Mouse (Mus musculus) monocyte, adult 5-6 weeks (primary cell): Measurements from ENCODE around the gene Pcp2. TPM values are rescaled to one million over a fixed set of nuclear protein-coding genes. Genes with fewer than 3 reads are reported as not detected.
A peak's percentile ranks its signal among the peaks of the same experiment; 100 is the strongest.

ENCODE experiments used
- ATAC-seq: fragments of 153-309, 156-312 bp; replicated peaks from 2 replicates; pipeline ENCODE4 v1.8.0; 2017; ENCODE audit warnings: mild to moderate bottlenecking; ENCODE audit not compliant: low TSS enrichment, insufficient number of reproducible peaks, severe bottlenecking, poor library complexity, low FRiP score
- total RNA-seq: library from RNA; stranded (forward); fragments of 200-1000, 200-491, 200-594 nt; gene quantifications from 3 replicates; pipeline ENCODE4 v1.2.3, GENCODE M21; 2017

Gene Pcp2
- 0.67 to 0.96 TPM in 2 of 3 replicates, not detected in the other for total RNA-seq

DNA sequence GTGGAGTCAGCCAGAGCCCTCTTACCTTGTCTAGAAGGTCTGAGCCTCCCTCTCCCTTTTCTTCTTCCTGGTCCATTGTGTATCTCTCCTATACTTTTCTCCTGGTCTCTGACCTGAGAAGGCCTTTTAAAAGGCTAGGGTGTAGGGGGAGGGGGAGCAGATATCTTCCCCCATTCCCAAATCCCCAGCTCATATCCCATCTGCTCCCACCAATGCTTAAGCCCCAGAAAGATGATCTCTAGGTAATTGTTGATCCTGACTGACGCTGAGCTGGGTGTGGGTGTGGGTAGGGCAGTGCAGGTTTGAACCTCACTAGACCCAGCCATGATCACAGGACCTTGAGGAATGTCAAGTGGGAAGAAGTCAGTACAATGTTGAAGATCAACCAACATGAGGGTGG lies at the start of gene Pcp2:
TSS of gene Pcp2 (minus strand) at position 101 of the 400 bp plus-strand sequence.
- ATAC-seq, result no peak

DNA sequence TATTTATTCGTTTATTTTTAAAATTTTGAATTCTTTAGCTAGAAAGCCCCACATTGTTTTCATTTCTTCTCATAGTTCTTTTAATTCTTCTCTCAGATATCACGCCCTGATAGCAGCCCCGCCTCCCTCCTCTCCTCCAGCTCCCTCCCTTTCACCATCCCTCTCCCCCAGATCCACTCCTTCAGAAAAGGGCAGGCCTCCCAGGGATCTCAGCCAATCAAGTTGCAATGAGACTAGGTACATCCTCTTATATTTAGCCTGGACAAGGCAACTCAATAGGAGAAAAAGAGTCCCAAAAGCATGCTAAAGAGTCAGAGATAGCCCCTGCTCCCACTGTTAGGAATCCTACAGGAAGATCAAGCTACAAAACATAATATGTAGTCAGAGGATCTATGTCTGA lies 49.3 kb upstream of the Pcp2 start:
- ATAC-seq, result no peak

DNA sequence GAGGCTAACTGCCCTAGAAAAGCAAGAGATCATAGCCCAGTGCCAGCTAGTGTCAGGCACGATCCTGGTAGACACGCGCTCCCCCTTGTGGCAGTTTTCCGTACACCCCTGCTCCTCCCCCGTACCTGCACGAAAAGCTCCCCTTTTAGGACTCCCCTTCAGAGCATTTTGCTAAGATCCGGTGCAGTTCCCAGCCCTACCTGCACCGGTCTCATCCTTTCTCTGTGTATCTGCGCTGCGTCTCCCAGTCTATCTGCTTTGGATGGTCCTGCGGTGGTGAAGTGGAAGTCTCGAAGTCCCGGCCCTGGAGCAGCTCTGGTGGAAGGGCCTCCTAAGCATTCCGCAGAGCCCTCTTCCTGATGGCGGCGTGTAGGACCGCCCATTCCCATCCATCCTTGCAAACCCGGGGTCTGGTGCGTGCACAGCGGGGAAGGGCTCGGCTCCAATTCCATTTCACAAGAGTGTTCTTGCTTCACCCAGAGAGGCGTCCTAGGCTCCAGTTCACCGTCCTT lies 46.7 kb upstream of the Pcp2 start, which contains the start of gene Fcor:
TSS of gene Fcor (minus strand) at position 383 of the 512 bp plus-strand sequence.
- ATAC-seq, result peak; percentile 56

DNA sequence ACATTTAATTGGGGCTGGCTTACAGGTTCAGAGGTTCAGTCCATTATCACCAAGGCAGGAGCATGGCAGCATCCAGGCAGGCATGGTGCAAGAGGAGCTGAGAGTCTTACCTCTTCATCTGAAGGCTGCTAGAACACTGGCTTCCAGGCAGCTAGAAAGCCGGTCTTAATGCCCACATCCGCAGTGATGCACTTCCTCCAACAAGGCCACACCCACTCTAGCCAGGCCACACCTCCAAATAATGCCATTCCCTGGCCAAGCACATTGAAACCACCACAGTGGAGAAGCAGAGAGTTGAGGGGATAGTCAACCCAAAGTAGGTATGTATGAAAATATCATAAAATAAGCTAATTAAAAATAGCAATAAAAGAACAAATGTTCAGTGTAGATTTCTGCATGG lies 45.0 kb upstream of the Pcp2 start:
- no peak; the same call in 1 of the 2 replicates for ATAC-seq

DNA sequence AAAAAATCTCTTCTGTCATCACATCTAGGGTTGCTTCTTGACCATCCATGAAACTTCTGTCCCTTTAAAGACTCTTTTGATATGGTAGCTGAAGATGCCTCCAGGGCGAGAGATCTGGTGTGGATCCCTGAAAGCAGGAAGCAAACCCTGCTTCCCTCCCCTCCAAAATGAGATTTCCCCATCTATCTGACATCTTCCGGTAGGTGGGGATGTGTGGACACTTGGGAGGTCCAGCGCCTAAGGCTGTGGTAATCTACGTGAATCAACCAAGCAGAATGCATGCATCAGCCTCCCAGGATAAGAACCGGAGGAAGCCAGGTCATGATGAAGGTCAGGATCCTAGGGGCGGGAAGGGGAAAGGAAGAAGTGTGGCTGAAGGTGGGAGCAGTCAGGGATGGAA lies 40.2 kb upstream of the Pcp2 start, which contains the start of gene Mcemp1:
TSS of gene Mcemp1 (plus strand) at position 248 of the 400 bp plus-strand sequence.
- peak; percentile 66 for ATAC-seq

DNA sequence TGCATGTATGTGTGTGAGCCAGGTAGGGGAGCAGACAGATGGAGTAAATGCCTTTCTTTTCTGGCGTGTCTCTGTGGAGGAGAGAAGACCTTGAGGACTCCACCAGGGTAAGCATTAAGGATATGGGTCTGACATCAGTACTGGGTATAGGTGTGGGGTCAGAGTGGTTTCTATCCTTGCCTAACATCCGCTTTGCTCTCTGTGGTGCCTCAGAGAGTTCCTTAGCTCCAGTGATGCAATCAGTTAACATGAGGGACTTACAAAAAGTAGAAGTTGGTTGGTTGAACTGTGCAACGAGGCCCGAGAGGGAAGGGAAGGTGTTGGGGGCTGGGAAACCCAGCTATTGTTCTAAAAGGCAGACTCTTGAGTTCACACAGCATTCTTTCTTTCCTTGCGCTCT lies 39.1 kb upstream of the Pcp2 start:
- peak; percentile 84 for ATAC-seq

DNA sequence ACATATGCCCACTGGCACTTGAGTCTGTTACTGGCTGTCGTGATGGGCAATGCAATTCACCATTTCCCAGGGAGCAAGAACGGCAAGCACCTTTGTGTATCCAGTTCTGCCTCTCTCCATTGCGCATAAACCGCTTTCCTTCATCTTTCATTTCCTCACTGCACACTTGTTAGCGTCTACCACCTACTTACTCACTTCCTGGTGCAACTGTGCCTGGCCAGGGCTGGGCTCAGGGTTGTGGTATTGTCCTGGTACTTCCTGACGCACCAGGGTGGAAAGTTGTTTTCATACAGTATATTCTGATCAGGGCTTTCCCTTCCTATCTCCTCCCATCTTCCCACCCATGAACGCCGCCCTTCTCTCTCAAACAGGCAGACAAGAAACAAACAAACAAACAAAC lies 35.5 kb upstream of the Pcp2 start:
- ATAC-seq, result peak; percentile 70

DNA sequence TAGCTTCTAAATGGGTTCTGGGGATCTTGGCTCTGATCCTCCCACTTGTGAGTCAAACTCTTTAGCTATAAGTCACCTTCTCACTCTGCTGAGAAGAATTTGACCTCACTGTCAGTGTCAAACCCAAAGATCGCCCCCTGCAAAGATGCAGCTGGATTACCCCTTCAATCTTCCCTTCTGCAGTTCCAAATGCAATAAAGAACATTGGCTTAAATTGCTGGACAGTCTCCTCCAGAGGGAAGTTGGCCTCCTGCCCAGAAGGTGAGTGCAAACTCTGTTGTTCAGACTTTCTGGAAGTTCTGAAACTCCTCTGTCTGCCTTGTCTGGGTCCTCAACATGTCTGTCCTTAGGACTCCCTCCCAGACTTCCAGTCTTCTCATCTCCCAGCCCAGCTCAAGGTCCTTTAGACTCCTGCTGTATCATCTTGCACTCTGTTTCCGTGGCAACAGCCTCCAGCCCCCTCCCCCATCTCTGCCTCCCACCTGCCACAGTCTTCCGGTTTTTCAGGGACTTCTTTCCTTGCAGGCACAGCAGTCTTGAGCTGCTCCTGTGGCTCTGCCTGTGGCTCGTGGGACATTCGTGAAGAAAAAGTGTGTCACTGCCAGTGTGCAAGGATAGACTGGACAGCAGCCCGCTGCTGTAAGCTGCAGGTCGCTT lies 31.5 kb upstream of the Pcp2 start:
- ATAC-seq, result no peak

DNA sequence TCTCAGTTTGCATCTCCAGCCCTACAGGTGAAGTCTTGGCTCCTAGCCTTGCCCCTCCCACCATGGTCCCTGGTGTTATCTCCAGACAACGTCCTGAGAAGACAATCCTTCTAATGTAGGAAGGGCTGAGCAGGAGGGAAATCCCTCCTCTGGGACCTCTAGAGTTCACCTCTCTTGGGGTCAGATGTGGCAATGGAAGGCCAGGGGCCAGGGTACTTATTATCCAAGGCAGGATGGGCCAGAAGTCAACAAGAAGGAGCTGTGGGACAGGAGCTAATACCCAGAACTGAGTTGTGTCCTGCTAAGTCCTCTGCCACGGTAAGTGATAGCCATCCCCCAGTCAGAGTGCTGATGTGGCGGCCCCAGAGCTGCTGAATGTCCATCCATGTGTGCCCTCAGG lies 30.2 kb upstream of the Pcp2 start, which contains the start of gene Retn:
TSS of gene Retn (plus strand) at position 245 of the 400 bp plus-strand sequence.
- no peak for ATAC-seq

DNA sequence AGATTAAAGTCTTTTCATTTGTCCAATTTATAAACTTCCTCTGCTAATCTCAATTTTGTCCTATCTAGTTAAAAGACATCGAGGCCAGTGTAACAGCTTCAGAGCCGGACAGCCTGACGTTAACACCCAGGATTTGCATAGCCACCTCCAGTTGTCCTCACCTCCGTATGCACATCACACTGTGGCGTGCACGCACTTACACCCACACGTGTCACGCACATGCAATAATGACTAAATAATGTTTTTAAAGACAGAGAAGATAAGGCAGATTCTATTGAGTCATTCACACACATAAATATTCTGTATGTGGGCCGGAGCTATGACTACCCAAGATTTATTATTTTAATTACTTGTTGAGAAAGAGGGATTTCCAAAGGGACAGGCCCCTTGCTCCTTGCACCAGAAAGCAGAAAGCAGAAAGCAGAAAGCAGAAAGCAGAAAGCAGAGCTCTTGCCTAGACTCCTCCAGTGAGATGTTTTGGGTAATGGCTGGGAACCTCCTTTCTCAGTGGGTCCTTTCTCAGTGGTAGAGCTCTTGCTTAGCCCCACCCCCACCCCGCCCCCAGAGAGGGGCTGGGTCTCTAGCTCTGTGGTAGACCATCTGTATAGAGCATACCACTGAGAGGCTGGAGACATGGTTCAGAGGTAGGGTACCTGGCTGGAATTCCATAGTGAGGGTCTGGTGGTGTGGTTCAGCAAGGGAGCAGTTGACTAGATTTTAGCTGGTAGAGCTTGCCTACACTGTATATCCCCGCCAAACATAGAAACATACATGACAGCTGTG lies 29.6 kb upstream of the Pcp2 start:
- ATAC-seq, result no peak

DNA sequence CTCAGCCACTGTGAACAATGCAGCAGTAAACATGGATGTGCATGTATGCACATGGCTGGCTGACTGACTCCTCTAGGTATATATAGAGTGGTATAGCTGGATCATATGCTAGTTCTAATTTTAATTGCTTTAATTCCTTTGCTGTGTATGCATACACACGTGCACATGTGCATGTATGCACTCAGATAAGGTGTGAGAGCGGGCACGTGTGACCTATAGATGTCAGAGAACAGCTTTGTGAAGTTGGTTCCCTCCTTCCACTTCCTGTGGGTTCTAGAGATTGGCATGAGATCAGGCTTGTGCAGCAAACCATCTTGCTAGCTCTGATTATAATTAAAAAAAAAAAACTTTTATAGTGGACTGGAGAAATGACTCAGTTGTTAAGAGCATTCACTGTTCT lies 27.5 kb upstream of the Pcp2 start:
- ATAC-seq, result no peak

DNA sequence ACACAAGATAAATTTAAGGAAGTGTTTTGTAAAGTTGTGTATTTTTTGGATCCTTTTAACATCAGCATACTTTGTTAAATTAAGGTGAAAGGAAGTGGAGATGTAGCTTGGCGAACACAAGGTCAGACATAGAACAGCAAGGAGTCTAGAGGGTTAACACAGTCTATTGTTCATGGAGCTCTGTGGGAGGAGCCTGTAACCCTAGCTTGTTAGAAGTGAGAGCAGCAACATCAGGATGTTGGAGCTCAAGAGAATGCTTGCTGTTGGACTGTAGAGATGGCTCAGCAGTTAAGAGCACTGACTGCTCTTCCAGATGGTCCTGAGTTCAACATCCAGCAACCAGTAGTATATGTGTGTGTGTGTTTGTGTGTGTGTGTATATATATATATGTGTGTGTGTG lies 23.6 kb upstream of the Pcp2 start:
- ATAC-seq, result no peak; the same call in 1 of the 2 replicates

DNA sequence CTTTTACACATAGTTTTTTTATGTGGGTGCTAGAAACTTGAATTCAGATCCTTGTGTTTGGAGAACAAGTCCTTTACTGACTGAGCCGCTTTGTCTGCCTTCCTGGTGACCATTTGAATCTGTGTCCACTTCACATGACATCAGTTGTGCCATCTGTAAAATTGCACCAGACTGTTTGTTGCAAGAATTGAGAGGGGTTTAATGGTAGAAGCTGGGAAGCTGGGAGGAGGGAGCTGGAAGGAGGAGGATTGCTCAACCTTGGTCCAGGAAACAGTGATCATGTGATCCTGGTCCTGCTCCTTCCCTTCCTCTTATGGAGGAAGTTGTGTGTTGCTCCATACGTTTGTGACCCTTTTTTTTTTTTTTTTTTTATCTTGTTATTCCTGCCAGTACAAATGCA lies 22.9 kb upstream of the Pcp2 start:
- ATAC-seq, result peak; percentile 51

DNA sequence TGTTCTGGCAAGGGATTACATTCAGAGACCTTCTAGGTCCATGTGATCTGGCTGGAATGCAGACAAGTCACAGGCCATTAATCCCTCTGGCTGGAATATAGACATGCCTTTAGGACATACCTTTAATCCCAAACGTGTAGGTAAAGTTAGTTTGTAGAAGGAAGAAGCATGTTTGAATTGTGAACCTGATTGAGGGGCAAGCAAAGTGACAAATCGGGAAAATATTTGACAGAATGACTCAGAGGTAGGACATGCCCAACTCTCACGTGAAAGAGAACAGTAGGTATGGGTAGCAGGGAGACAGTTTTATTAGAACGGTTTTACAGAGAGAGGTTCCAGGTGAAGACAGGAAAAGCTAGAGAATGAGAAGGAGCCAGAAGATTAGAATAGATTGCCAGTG lies 22.2 kb upstream of the Pcp2 start:
- ATAC-seq, result no peak

DNA sequence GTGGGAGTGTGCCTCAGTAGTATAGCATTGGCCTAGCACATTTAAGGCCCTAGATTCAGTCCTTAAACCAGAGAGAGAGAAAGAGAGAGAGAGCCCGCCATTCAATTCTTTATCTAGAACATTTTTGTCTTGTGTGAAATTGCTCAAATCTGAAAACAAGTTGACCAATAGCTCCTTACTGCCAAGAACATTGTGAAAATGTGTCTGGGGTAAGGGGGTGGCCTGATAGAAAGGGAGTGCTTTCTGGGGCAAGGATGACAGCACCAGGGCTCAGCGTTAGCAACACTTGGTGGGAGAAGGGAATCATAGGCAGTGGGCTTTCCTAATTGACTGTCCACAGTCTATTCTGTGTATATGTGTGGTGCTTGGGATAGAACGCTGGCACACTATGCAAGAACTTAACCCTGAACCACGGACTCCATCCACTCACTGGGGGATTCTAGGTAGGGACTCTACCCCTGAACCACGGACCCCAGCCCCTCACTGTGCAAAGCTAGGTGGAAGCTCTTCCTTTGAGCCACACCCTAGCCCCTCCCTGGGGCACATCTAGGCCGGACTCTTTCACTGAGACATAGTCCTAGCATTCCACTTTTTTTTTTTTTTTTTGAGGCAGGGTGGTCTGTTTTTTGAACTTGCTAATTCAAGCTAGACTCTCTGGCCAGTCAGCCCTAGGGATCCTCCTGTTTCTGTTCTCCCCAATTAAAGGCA lies 21.6 kb upstream of the Pcp2 start:
- no peak for ATAC-seq

DNA sequence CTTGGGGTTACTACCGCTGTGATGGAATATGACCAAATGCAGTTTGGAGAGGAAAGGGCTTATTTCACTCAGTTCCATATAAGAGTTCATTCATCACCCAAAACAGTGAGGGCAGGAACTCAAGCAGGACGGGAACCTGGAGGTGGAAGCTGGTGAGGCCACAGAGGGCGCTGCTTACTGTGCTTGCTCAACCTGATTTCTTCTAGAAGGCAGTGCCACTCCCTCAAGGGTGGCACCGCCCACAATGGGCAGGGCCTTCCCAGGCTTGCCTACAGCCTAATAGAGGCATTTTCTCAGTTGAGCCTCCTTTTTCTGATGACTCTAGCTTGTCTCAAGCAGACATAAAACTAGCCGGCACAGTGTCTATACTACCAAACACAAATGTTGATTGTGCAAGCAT lies 20.5 kb upstream of the Pcp2 start:
- peak; percentile 93 for ATAC-seq

DNA sequence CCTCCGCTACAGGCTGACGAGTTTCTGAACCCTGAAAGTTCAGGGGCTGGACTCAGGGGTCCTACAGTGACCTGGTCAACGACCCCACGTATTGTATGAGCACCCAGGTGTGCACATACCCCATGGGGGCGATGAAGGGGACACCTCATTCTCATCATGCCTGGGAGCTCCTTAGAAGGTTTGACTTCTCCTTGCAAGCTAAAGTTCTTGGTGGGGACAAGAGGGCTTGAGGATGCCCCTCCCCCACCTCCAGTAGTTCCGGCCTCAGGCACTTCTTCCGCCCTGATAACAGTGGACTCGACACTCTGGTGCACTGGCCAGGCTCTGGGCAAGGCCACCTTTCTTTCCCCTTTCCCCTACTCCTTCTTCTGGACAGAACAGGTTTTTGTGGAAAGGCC lies 6.1 kb upstream of the Pcp2 start:
- ATAC-seq, result peak; percentile 25; the same call in 1 of the 2 replicates

DNA sequence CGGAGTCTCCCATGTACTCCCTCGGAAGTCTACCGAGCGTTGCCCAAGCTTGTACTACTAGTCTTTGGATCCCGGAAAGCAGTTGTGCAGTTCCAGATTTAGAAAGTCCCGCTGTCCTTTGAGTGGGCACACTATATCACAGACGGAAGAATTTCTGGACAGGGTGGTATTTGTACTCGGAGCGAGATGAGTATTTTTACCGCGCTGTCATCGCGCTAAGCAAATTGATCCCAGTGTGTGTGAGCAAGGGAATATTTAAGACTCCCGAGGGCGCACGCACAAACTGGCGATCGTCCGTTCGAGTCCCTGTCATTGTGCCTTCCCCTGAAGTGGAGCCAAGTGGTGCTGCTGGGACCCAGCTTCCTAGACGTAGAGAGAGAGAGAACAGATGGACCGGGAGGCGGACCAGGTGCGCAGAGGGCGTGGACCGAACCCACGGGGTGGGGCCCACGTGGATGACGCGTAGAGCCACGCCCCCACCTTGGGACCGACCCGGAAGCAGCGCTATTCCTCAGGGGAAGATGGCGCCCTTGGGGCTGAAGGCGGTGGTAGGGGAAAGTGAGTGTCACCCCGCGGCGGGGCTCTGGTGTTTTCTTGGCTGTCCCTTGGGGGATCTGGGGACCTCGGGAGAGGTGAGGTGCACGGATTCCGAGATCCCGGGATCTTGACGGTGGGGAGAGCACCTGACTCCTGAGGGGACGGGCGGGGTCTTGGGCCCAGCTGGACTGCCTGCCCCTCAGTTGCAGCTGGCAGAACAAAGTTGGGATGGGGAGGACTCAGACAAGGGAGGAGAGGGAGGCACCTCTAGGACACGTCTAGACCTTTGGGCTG lies 5.5 kb upstream of the Pcp2 start, which contains the start of gene Stxbp2:
TSS of gene Stxbp2 (plus strand) at position 309 of the 831 bp plus-strand sequence.
- peak; percentile 84 for ATAC-seq
